Comparison of ENCODE assay signal across 11 mouse cellular contexts in genomic region chr12:108301006-108301405, GRCm38 (mm10).
"Had no signal": no experiment of that assay in that cellular context is flagged by ENCODE, and none has a peak within 500 bp of the region (broad histone marks: within the 10 kb centered on the region; RNA-seq: fewer than 3 reads in every experiment).

No protein-coding gene starts in this region.

- H3K4me2 ChIP-seq: limb, embryonic 12.5 days; lung, embryonic 14.5 days; midbrain, embryonic 13.5 days; stomach, embryonic 15.5 days had no signal

- H3K4me3 ChIP-seq: limb, embryonic 12.5 days; midbrain, embryonic 13.5 days; myocyte; stomach, embryonic 15.5 days had no signal

- DNase-seq: kidney, adult 8-10 months; kidney, postnatal 25 days; layer of hippocampus, adult 9-11 months; layer of hippocampus, postnatal 36 days; lung, embryonic 14.5 days; thymus, postnatal 36 days had no signal

- H3K9me3 ChIP-seq: limb, embryonic 12.5 days; midbrain, embryonic 13.5 days; stomach, embryonic 15.5 days had no signal

- H3K9ac ChIP-seq: limb, embryonic 12.5 days; liver, embryonic 14.5 days; lung, embryonic 14.5 days; midbrain, embryonic 13.5 days; stomach, embryonic 15.5 days had no signal

- H3K36me3 ChIP-seq: limb, embryonic 12.5 days; midbrain, embryonic 13.5 days; stomach, embryonic 15.5 days had no signal

- ATAC-seq: midbrain, embryonic 13.5 days had no signal

- H3K27ac ChIP-seq: limb, embryonic 12.5 days; liver, embryonic 14.5 days; midbrain, embryonic 13.5 days; stomach, embryonic 15.5 days had no signal

- H3K27me3 ChIP-seq: stomach, embryonic 15.5 days had no signal
